Mouse (Mus musculus) midbrain, embryonic 11.5 days (tissue): ENCODE measurements around the gene Nfatc3. TPM values are rescaled to one million over a fixed set of nuclear protein-coding genes. Genes with fewer than 3 reads are reported as not detected.

Experiments
- ATAC-seq: fragments of 200-750 bp; cut with Nextera tagmentation; 2 replicates; pipeline ENCODE4 v1.8.0; 2017; ENCODE audit warnings: moderate TSS enrichment, moderate library complexity; ENCODE audit not compliant: low FRiP score
- DNase-seq: peaks from one replicate; pipeline ENCODE4 v3.0.0; 2015; ENCODE audit warnings: low spot score; ENCODE audit errors: missing footprints
- H3K27ac ChIP-seq: fragments of 300-500 bp; sonication (generic); 2 replicates; pipeline ENCODE4 v1.5.1; 2014; ENCODE audit warnings: low read depth, low read length
- H3K27me3 ChIP-seq: fragments of 300-500 bp; sonication (generic); 2 replicates; pipeline ENCODE4 v1.6.1; 2014; ENCODE audit warnings: mild to moderate bottlenecking, low read length, moderate library complexity, mixed read lengths; ENCODE audit not compliant: control insufficient read depth, insufficient read depth
- H3K36me3 ChIP-seq: fragments of 300-500 bp; sonication (generic); 2 replicates; pipeline ENCODE4 v1.6.1; 2014; ENCODE audit warnings: mild to moderate bottlenecking, low read length, moderate library complexity, mixed read lengths; ENCODE audit not compliant: control insufficient read depth, insufficient read depth
- H3K4me1 ChIP-seq: fragments of 300-500 bp; sonication (generic); 2 replicates; pipeline ENCODE4 v1.6.1; 2014; ENCODE audit warnings: low read length; ENCODE audit not compliant: control insufficient read depth, insufficient read depth
- H3K4me2 ChIP-seq: fragments of 300-500 bp; sonication (generic); 2 replicates; pipeline ENCODE4 v1.6.1; 2014; ENCODE audit warnings: mild to moderate bottlenecking, moderate library complexity
- H3K4me3 ChIP-seq: fragments of 300-500 bp; sonication (generic); 2 replicates; pipeline ENCODE4 v1.5.1; 2014; ENCODE audit warnings: low read depth, low read length
- H3K9ac ChIP-seq: fragments of 300-500 bp; sonication (generic); 2 replicates; pipeline ENCODE4 v1.6.1; 2014; ENCODE audit warnings: low read length
- H3K9me3 ChIP-seq: fragments of 300-500 bp; sonication (generic); 2 replicates; pipeline ENCODE4 v1.6.1; 2016; ENCODE audit warnings: low read length; ENCODE audit not compliant: control insufficient read depth
- WGBS: fragments of 180-500 bp; shearing (Covaris S2); extraction: QIAGEN DNeasy Blood & Tissue Kit; methylation state at CpG from one replicate; pipeline ENCODE4 v1.1.7; 2014; 5-methylcytosine and 5-hydroxymethylcytosine counted together
- polyA plus RNA-seq: library from polyadenylated mRNA; unstranded; fragments of >200 nt; fragmentation: Nextera tagmentation; extraction: Ambion mirVana; gene quantifications from 2 replicates; pipeline ENCODE4 v1.2.1, GENCODE M21; 2014

Gene Nfatc3
- polyA plus RNA-seq, 1 experiment from 2014 or later: 3.9 TPM

DNA sequence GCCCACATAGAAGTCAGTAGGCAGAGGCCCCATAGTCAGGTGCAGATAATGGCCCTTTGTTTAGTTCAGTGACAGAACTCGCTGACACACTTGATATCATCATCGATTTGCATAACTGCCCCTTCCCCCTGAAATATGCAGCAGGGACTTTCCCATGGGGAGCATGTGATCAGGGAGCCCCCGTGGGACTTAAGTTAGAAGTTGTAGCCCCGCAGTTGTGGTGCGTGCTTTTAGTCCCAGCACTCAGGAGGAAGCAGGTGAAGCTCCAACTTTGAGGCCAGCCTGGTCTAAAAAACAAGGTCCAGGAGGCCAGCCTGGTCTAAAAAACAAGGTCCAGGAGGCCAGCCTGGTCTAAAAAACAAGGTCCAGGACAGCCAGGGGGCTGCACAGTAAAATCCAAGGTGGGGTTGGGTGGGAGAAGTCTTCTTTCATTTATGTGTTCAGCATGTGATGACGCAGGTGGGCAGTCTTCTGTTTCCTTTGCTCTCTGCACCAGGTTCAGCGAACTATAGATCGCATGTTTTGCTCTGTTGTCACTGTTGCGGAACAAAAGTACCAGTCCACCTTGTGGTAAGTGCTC lies 6.0 kb upstream of the Nfatc3 start:
- Histone ChIP-seq H3K9me3 (no peaks in the 10 kb centered on the region), H3K4me2 (no peak overlapping the region), H3K9ac (no peak overlapping the region), H3K4me3 (no peak overlapping the region), H3K27me3 (no peaks in the 10 kb centered on the region), H3K4me1 (no peaks in the 10 kb centered on the region), H3K36me3 (no peaks in the 10 kb centered on the region), H3K27ac (no peak overlapping the region)
- ATAC-seq (no peak), DNase-seq (no peak)
- WGBS: 93% methylated on average over 9 of the region's 9 CpGs

DNA sequence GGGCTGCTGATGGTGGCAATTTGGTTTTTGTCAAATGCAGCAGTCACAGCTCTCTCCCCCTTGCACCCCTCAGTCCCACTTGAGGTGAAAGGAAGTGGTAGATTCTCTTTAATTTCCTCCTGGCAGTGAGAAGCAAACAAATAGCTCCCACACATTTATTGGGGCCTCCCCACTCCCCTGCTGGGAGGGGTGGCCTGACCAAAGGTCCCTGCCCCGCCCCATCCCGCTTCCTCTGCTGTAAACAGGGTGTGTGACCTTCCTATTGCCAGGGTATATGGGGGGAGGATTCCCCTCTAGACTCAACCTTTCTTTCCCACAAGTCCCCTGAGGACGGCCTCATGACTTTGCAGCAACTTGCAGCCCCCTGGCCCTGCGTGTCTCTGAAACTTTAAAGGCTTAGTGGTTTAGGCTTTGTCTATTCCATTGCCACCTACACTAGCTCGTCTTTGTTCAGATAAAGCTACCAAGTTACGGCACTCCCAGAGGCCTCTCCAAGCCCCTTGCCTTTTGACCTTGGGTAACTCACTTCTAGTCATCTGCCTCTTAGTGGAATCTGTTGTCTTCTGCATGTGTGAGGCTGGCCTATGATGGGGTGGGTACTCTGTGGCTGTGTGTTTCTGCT lies 4.3 kb upstream of the Nfatc3 start:
- 82% methylated on average over 6 of the region's 6 CpGs for WGBS
- Histone ChIP-seq H3K27me3 (no peaks in the 10 kb centered on the region), H3K27ac (no peak overlapping the region), H3K36me3 (no peaks in the 10 kb centered on the region), H3K4me1 (no peaks in the 10 kb centered on the region), H3K4me3 (no peak overlapping the region), H3K9me3 (no peaks in the 10 kb centered on the region), H3K4me2 (no peak overlapping the region), H3K9ac (no peak overlapping the region)
- DNase-seq: no peak
- no peak for ATAC-seq

DNA sequence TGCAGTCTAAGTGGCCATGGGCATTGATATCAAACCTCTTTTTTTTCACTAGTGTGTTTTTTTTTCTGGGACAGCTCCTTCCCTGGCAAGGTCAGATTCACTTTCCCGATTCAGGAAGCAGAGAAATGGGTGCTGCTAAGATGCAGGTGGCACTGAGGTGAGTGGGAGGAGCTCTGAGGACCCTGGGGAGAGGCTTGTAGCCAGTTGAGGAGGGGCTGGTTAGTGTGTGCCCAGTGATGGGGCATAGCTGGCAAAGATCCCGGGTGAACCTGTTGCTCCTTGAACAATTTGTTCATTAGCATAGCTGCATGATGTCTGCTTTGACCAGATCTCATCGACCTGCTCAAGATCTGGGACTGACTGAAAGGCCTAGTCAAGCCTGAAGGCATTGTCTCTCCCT lies 3.6 kb upstream of the Nfatc3 start:
- no peak overlapping the region for H3K4me2 ChIP-seq
- no peak for DNase-seq
- no peaks in the 10 kb centered on the region for H3K4me1 ChIP-seq
- ATAC-seq: no peak
- no peaks in the 10 kb centered on the region for H3K36me3 ChIP-seq
- no peaks in the 10 kb centered on the region for H3K27me3 ChIP-seq
- WGBS: 69% methylated on average over 3 of the region's 3 CpGs
- no peak overlapping the region for H3K27ac ChIP-seq
- no peak overlapping the region for H3K9ac ChIP-seq
- H3K4me3 ChIP-seq: no peak overlapping the region
- no peaks in the 10 kb centered on the region for H3K9me3 ChIP-seq

DNA sequence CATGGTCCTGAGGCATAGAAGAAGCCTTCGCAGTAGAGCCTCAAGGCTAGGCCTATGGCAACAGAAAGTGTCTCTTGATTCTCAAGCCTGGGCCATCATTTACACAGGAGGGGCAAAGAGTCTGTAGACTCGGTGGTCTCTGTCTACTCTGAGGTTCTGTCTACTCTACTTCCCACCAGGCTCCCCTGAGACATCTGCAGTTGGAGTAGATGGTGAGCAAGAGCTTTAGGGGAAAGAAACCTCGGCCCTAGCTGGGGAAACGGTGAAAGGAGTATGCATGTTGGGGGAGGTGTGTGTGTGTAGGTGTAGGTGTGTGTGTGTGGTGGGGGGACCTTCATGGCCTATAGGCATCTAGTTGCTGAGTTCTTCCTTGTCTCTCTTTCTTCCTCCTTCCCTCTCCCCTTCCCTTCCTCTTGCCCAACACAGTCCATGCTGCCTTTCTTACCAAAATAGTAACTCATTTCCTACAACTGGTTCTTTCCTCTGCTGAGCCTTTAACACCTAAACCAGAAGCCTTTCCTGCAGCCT lies 2.1 kb upstream of the Nfatc3 start:
- H3K4me3 ChIP-seq: no peak overlapping the region
- no peaks in the 10 kb centered on the region for H3K9me3 ChIP-seq
- DNase-seq: no peak
- H3K4me1 ChIP-seq: peaks cover 4% of the 10 kb centered on the region; the same call in 1 of the 2 replicates
- no peaks in the 10 kb centered on the region for H3K36me3 ChIP-seq
- H3K27me3 ChIP-seq: no peaks in the 10 kb centered on the region
- ATAC-seq: no peak
- 90% methylated on average over 4 of the region's 4 CpGs for WGBS
- H3K9ac ChIP-seq: no peak overlapping the region
- no peak overlapping the region for H3K4me2 ChIP-seq
- H3K27ac ChIP-seq: no peak overlapping the region

DNA sequence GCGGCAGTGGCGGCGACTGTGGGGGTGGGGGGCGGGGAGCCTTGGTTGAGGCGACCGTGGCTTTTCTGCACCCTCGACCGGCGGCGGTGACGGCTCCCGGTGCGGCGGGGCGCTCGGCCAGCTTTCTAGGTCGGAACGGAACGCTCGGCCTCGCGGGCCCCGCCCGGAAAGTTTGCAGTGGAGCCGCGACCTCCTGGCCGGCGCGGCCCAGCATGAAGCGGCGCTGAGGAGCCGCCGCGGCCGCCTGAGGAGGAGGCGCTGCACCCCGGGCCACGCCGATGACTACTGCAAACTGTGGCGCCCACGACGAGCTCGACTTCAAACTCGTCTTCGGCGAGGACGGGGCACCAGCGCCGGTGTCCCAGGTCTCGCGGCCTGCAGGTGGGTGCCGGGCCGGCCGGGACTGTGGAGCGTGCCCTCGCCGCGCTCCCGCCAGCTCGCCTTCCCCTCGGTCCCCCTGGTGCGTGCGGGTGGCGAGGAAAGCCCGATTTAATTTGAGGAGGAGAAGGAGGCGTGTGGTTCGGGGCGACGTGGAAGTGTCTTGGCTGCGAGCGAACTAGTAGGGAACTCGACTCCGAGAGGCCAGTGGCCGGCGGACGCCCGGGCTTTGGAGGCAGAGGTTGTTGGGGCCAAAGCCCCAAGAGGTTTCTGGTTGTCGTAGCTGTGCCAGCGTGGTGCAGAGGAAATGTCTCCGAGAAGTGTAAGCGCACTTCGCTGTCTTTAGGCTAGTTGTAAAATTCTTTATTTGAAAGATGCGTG lies 1.2 kb downstream of the Nfatc3 start:
- under 1% methylated on average over 79 of the region's 83 CpGs for WGBS
- Histone ChIP-seq H3K4me3 (peak overlapping the region; percentile 86), H3K27ac (peak overlapping the region; percentile 72), H3K4me2 (peak overlapping the region; percentile 56), H3K27me3 (no peaks in the 10 kb centered on the region), H3K9ac (peak overlapping the region; percentile 84), H3K36me3 (no peaks in the 10 kb centered on the region), H3K4me1 (peaks cover 6% of the 10 kb centered on the region), H3K9me3 (no peaks in the 10 kb centered on the region)
- ATAC-seq (peak; percentile 87), DNase-seq (peak; percentile 96)

DNA sequence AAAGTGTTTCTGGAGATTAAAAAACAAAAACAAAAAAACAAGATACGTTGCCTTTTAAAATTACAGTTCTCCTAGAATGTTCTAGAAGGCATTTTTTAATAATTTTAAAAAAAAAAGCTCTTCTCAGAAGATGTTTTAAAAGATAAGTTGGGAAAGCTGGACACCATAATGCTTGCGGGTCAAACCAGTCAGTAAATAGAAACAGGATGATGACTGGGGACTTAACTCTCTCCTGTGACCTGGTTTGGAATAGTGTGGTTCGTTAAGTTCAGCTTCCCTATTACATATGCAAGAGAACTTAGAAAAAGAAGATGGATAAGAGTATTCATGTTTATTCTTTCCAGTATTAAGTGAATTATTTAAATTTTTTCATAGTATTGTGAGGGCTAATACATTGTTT lies 1.9 kb downstream of the Nfatc3 start:
- ATAC-seq (no peak), DNase-seq (no peak)
- peak overlapping the region; percentile 84; the same call in 1 of the 2 replicates for H3K9ac ChIP-seq
- H3K4me2 ChIP-seq: peak overlapping the region; percentile 56
- peaks cover 6% of the 10 kb centered on the region for H3K4me1 ChIP-seq
- no peak overlapping the region for H3K27ac ChIP-seq
- peak overlapping the region; percentile 86 for H3K4me3 ChIP-seq
- 8% methylated on average over 3 of the region's 3 CpGs for WGBS
- no peaks in the 10 kb centered on the region for H3K27me3 ChIP-seq
- H3K9me3 ChIP-seq: no peaks in the 10 kb centered on the region
- no peaks in the 10 kb centered on the region for H3K36me3 ChIP-seq

DNA sequence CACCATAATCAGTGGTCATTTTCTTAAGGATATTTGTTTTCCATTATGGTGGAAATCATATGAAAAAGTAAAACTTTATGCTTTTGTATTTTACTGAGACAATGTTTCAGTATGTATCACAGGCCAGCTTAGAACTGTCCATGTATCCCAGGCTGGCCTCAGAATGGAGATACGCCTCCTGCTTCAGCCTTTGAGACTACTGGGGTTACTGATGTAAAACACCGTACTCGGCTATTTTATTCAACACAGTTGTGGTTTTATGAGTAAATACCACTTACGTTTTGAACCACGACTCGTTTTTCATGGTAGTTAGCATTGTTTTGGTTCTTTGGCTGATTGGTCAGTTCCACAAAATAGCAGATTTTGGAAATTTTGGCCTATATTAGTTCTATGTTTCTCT lies 3.0 kb downstream of the Nfatc3 start:
- Histone ChIP-seq H3K4me1 (peaks cover 6% of the 10 kb centered on the region), H3K9me3 (no peaks in the 10 kb centered on the region), H3K36me3 (no peaks in the 10 kb centered on the region), H3K27me3 (no peaks in the 10 kb centered on the region), H3K27ac (no peak overlapping the region), H3K4me3 (no peak overlapping the region), H3K9ac (no peak overlapping the region), H3K4me2 (peak overlapping the region; percentile 4; the same call in 1 of the 2 replicates)
- no peak for ATAC-seq
- 90% methylated on average over 6 of the region's 6 CpGs for WGBS
- no peak for DNase-seq

DNA sequence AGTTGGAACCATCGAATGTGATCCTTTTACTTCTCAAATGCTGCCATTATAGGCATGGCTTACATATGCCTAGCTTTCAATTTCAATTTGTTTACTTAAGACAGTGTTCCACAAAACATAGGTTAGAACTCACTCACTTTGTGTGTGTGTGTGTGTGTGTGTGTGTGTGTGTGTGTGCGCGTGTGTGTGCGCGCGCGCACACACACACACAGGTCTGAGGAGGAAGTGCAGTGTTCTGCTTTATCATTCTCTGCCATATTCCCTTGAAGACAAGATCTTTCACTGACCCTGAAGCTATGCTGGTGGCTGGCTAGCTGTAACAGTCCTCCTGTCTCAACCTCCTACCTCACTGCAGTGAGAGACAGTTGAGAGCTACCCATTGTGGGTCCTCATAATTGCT lies 4.4 kb downstream of the Nfatc3 start:
- DNase-seq (no peak), ATAC-seq (no peak)
- Histone ChIP-seq H3K27ac (no peak overlapping the region), H3K4me1 (peaks cover 6% of the 10 kb centered on the region), H3K27me3 (no peaks in the 10 kb centered on the region), H3K4me2 (no peak overlapping the region), H3K4me3 (no peak overlapping the region), H3K9me3 (no peaks in the 10 kb centered on the region), H3K36me3 (no peaks in the 10 kb centered on the region), H3K9ac (no peak overlapping the region)
- WGBS: over 99% methylated on average over 7 of the region's 7 CpGs

DNA sequence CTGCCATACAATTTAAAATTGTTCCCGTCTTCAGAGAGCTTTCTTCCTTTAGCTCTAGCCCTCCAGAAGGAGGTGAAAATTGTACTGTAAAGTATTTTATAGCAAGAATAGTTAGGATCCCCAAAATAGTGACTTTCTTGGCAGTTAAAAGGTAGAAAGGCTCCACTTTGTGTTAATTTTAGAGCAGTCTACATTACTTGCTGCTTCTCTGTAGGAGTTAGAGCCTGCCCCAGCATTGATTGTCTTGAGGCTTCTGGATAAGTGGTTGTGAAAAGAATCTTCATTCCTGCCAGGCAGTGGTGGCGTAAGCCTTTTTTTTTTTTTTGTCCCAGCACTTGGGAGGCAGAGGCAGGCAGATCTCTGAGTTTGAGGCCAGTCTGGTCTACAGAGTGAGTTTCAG lies 8.1 kb downstream of the Nfatc3 start:
- 96% methylated on average over 2 of the region's 2 CpGs for WGBS
- DNase-seq: no peak
- Histone ChIP-seq H3K27me3 (no peaks in the 10 kb centered on the region), H3K36me3 (no peaks in the 10 kb centered on the region), H3K4me3 (no peak overlapping the region), H3K4me1 (peaks cover under 1% of the 10 kb centered on the region; the same call in 1 of the 2 replicates), H3K9ac (no peak overlapping the region), H3K9me3 (no peaks in the 10 kb centered on the region), H3K4me2 (no peak overlapping the region), H3K27ac (no peak overlapping the region)
- no peak for ATAC-seq
